Mouse (Mus musculus) mature B cell (primary cell): Measurements from ENCODE around the gene Mr1.

Experiments
- in situ Hi-C: fragments of 300-500 bp; cut with MboI; formaldehyde crosslinking; loops from 2 replicates; pipeline ENCODE4 v1.14.3; 2019

Gene Mr1

GRCm38 (mm10) chr1:155096620-155097261, 49.9 kb downstream of the Mr1 start:
- in situ Hi-C loops: loop anchor here (5.0 kb wide), 1 partner anchor 44 kb away; no protein-coding TSS in a partner anchor

- in situ Hi-C loops: no loop called here
Measured at GRCm38 (mm10) chr1:155093971-155094707, 52.5 kb downstream of the Mr1 start.

- in situ Hi-C loops: no loop called here
Measured at GRCm38 (mm10) chr1:155093145-155093791, 53.3 kb downstream of the Mr1 start.

GRCm38 (mm10) chr1:155091842-155092800, 54.5 kb downstream of the Mr1 start:
- in situ Hi-C loops: no loop called here

DNA sequence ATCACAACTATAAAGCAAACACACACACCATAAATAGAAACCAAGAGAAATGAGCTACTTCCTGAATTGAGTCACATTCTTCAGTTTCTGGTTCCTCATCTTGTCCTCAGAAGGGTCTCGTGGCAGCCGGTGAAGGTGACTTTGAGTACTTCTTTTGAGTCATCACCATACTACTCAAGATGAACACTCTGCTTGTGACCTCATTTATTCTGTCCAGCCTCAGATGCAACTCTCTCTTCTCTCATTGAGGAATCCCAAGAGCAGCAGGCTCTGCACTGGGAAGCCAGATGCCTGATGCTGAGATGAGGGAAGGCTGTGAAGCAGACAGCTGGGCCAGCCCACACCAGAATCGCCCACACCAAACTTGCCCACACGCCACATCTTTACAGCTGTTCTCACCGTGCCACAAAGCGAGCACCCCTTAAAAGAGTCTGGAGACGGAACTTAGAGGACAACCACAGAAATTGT, 55.2 kb downstream of the Mr1 start:
- in situ Hi-C loops: no loop called here

DNA sequence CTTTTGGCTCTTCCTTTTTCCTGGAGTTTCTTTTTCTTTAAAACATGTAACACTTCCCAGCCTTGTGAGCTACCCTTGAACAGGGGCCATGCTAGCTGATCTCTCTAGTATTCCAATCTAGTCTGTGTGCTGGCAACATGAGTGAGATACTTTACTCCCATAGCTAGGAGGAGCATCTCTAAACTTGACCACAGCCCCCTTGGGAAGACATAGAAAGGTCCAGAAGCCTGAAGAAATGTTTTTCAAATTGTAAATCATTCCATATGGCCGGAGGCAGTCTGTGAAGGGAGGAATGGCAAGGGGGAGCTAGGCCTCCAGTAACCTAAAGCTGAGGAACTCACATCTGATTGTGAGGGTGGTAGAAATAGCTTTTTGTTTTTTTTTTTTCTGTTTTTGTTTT, 55.9 kb downstream of the Mr1 start:
- in situ Hi-C loops: no loop called here

DNA sequence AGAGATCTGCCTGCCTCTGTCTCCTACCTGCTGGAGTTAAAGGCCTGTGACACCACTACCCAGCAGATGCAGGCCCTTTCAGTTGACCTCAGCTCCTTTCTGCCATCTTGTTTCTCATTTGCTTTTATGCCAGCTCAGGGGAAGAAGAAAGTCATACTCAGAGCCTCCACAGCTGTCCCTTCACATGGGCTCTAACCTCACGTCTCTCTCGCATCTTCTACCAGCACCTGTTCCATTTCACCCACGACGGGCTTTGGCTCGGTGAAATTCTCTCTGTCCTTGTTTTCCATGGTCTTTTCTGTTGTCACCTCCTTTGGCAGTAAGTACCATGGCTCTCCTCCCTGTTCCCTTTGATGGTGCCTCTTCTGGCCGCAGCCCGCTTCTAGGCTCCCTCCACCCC, 56.3 kb downstream of the Mr1 start:
- in situ Hi-C loops: no loop called here

DNA sequence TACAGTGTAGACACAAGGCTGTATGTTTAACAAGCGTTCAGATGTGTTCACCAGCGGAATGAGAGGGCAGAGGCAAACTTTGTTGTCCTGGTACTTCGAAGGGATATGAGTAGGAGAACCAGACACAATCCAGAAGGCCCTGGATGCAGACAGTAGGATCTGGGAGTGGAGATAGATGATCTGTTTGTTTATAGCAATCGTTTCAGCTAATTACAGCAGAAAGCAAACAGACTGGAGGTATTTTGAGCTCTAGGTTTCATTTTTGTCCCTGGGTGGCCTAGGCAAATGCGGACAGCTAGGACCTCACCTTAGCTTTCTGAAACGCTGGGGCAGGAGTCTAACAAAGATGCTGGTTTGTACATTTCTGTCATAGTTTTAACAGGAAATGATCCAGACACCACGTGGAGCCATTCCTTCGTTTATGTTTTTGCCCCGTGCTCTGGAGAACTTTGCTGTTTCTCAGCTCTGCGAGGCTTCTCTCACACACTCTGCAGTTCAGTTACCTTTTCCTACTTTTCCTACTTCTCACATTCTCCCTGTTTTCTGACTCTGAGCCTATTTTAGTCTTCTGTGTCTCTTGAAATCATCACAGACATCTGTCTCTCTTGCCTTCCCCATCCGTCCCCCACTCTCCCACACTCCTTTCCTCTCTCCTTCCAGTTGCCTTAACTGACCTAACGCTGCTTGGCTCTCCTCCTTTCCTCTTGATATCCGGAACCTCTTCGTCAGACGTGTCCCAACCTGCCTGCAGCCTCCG, 57.6 kb downstream of the Mr1 start:
- in situ Hi-C loops: no loop called here

DNA sequence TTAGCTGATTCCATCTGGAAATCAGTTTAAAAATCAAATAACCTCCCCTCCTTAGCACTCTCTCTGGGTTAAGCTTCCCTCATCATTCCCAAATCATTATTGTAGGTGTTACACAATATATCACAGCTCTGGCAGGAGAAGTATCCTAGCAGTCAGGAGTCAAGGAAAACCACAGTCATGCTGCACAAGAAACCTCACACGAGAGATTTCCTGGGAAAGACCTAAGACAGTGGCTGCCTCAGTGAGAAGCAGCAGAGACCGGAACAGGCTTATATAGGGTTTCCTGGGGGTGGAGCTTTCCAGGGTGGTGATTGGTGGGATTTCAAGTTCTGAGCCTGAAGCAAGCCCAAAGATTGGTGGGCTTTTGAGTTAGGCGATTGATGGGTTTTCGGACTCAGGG, 58.6 kb downstream of the Mr1 start:
- in situ Hi-C loops: no loop called here

- in situ Hi-C loops: no loop called here
Measured at GRCm38 (mm10) chr1:155086893-155087292, 59.7 kb downstream of the Mr1 start.

- in situ Hi-C loops: no loop called here
Measured at GRCm38 (mm10) chr1:155086416-155086815, 60.2 kb downstream of the Mr1 start.

DNA sequence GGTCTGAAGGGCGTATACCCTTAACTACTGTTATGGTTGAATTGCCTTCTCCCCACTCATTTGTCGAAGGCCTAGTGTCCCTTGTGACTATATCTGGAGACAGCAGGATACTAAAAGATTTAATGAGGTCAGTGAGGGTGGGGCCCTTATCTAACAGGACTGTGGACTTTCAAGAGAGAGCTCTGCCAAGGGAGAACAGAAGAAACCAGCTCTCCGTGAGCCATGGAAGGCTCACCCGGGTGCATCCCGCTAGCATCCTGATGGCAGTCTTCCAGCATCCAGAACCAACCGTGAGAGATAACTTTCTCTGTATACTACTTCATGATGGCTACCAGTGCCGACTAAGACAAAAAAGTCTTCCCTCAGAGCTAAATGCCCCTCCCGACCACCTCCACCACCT, 61.8 kb downstream of the Mr1 start:
- in situ Hi-C loops: no loop called here

DNA sequence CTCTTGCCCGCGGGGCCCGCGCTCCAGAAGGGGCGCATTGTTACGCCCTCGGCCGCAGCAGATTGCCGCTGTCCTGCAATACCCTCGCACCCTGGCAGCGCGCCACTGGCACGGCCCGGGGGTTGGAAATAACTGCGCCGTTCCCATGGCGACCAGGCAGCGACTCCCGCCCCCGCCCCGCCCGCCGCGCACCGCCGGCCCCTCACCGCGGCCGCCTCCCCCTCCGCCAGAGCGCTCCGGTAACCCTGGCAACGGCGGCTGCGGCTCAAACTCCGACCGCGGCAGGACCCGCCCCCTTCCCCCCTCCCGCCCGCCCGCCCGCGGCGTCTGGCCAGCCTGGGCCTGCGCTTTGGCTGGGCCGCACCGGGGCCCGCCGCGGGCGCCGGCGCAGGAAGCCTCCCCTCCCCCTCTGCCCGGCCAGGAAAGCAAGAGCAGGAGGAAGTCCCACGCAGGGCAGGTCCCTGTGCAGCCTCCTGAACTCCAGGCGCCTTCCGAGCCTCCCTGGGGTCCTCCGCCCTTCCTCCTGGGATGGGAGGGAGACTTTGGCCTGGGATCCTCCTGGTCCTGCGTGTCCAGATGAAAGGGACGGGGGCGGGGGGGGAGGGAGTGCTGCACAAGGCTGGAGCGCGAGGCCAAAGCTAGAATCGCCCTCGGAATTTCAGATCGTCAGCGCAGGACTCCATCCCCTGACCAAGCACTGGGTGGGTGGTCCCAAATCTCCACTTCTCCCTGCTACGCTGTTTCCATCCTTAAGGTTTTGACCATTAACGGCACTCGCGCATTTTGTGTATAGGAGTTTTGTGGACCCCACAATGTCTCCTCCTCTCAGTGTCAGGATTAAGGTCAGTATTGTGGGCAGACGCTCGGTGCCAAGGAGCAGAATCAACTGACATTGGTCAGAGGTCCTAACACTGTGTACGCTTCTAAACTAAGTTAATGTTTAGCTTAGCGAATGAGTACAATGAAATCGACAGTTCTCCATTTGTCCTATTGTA, 63.0 kb downstream of the Mr1 start:
- in situ Hi-C loops: no loop called here

DNA sequence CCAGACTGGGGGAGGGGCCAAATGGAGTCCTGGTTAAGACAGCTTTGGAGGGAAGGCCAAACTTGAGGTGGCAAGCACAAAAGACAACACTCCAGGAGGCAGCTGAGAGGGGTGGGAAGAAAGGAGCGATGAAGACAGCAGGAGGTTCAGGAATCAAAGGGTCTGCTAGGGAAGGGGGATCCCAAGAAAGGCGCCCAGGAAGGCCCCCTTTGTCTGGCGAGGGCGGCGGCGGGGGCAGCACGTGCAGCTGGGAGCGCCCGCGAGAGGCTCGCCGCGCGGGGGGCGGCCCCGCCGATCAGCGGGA, 63.7 kb downstream of the Mr1 start:
- in situ Hi-C loops: no loop called here

DNA sequence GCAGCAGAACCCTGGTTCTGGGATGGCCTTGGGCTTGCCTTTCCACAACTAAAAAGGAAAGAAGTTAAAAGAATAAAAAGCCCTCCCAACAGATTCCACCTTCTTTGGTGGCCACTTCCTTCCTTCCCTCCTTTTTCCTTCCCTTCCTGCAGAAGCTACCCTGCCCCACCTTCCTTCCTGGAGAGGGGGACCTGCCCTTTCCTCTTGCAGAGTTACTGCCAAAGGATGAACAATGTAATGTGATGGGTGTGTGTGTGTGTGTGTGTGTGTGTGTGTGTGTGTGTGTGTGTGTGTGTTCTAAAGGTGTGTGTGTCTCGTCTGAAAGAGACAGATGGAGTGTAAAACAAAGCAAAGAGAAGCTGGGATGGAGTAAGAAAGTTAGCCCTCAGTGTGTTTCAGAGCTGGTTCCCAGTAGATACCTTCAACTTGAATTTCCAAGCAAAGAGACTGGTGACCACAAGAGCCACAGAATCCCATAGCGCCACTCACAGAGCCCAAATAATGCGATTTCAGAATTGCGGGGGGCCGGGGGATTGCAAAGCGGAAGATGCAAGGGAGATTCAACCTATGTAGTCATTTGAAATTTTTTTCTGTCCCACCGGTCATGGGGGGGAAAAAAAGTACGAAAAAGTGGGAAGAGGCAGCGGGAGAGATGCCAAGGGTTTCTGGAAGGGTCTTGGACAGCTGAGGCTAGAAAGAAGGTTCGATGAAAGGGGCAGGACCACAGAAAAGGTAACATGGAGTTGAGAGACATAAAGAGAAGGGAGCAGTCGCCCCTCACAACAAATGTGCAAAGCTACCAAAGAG, 64.3 kb downstream of the Mr1 start:
- in situ Hi-C loops: no loop called here

DNA sequence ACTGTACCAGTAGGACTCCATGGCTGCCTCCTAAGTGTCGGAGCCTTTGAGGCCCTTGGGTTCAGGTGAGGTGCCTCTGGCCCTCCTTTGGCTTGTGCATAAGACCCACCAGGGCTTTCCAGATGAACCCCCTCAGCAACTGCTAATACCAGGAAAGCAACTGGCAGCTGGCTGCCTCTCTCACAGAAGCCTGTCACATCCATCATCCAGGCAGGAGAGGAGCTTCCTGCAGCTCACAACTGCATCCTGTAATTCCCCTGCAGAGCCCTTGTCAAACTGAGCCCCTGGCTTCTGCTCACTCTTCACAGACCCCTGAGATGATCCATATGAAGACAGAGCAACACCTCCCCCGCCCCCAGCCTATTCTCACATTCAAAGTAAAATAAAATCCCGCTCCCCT, 68.9 kb downstream of the Mr1 start:
- in situ Hi-C loops: no loop called here
